Mouse (Mus musculus) thymus, adult 2 months (tissue): ENCODE data around the gene Anks4b. TPM values are rescaled to one million over a fixed set of nuclear protein-coding genes. Genes with fewer than 3 reads are reported as not detected.

Experiments used
- DNase-seq: peaks from one replicate; pipeline ENCODE4 v3.0.0; 2021
- H3K27ac ChIP-seq: fragments of 200-500 bp; 2 replicates; pipeline ENCODE4 v1.5.1; 2012; ENCODE audit warnings: low read length, control low read depth; ENCODE audit not compliant: control insufficient read depth, insufficient read depth
- H3K27me3 ChIP-seq: fragments of 200-500 bp; 2 replicates; pipeline ENCODE4 v1.6.1; 2012; ENCODE audit warnings: mild to moderate bottlenecking, low read length, moderate library complexity, mixed read lengths; ENCODE audit not compliant: control insufficient read depth, insufficient read depth
- H3K36me3 ChIP-seq: fragments of 200-500 bp; 2 replicates; pipeline ENCODE4 v1.6.1; 2012; ENCODE audit warnings: mild to moderate bottlenecking, low read length, moderate library complexity; ENCODE audit not compliant: control insufficient read depth, insufficient read depth
- H3K4me1 ChIP-seq: fragments of 200-500 bp; replicated peaks from 2 replicates; pipeline ENCODE4 v1.6.1; 2012; ENCODE audit warnings: low read length; ENCODE audit not compliant: control insufficient read depth, insufficient read depth
- H3K4me3 ChIP-seq: fragments of 200-500 bp; 2 replicates; pipeline ENCODE4 v1.5.1; 2012; ENCODE audit warnings: mild to moderate bottlenecking, low read length, control low read depth, moderate library complexity; ENCODE audit not compliant: control insufficient read depth, insufficient read depth
- CTCF ChIP-seq: fragments of 200-500 bp; IDR thresholded peaks from 2 replicates; pipeline ENCODE4 v1.5.1; 2012; ENCODE audit warnings: mild to moderate bottlenecking, control low read depth, low read length, moderate library complexity, borderline replicate concordance; ENCODE audit not compliant: control insufficient read depth, poor library complexity, insufficient read depth; ENCODE audit errors: extremely low read depth
- POLR2A ChIP-seq: fragments of 200-500 bp; IDR thresholded peaks from 2 replicates; pipeline ENCODE4 v1.6.1; 2012; ENCODE audit warnings: mild to moderate bottlenecking, low read length, control low read depth, moderate library complexity; ENCODE audit not compliant: control insufficient read depth, poor library complexity, insufficient read depth; ENCODE audit errors: extremely low read depth
- WGBS: fragments of 180-500 bp; shearing (Covaris S2); methylation state at CpG from one replicate; pipeline ENCODE4 v1.1.7; 2018; 5-methylcytosine and 5-hydroxymethylcytosine counted together
- polyA plus RNA-seq: library from polyadenylated mRNA; depleted of rRNA; stranded (reverse); fragments of >200 nt; gene quantifications from 2 replicates; pipeline ENCODE4 v1.2.3, GENCODE M21; 2012

Anks4b gene
- polyA plus RNA-seq, 1 experiment, result 0.22 TPM

- Histone ChIP-seq H3K4me3 (no peak overlapping the region), H3K27me3 (no peaks in the 10 kb centered on the region), H3K4me1 (no peaks in the 10 kb centered on the region), H3K36me3 (no peaks in the 10 kb centered on the region), H3K27ac (no peak overlapping the region)
- TF ChIP-seq POLR2A (no peak), CTCF (no peak)
- DNase-seq, result no peak
- 61% methylated on average over 3 of the region's 3 CpGs for WGBS
Observed at GRCm38 (mm10) chr7:120150257-120150656, 23.4 kb upstream of the Anks4b start.

GRCm38 (mm10) chr7:120150898-120151297 is 22.8 kb upstream of the Anks4b start:
- no peaks in the 10 kb centered on the region for H3K4me1 ChIP-seq
- no peak for TF ChIP-seq CTCF
- TF ChIP-seq POLR2A, result no peak
- 91% methylated on average over 2 of the region's 2 CpGs for WGBS
- H3K4me3 ChIP-seq, result no peak overlapping the region
- H3K36me3 ChIP-seq, result no peaks in the 10 kb centered on the region
- no peak for DNase-seq
- no peak overlapping the region for H3K27ac ChIP-seq
- no peaks in the 10 kb centered on the region for H3K27me3 ChIP-seq

DNA sequence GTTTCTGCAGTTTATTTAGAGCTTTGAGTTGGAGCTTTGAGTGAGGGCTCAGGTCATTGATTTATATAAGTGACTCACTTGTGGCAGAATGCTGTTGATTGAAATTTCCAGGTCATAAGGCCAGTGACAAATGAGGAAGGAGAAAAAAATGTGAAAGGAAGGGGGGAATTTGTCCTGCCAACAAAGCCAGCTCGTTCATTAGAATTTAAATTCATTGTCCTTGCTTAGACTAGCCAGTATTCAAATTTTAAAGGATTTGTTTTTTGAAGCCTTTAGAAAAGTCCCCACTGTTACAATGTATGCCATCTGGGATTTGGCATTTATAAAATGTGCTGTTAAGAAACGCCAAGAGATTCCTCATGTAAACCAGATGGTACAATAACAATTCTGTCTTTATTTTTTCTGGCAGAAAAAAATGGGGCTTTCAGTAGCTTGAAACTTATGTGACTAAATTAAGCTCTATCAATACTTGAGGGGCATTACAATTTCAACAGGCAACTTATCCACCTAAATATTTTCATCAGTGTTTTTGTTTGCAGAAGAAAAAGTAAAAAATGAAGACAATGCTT is 16.7 kb upstream of the Anks4b start:
- H3K27ac ChIP-seq, result no peak overlapping the region
- DNase-seq, result no peak
- WGBS, result 49% methylated on average over 2 of the region's 2 CpGs
- H3K4me1 ChIP-seq, result no peaks in the 10 kb centered on the region
- no peaks in the 10 kb centered on the region for H3K27me3 ChIP-seq
- TF ChIP-seq POLR2A (no peak), CTCF (no peak)
- H3K36me3 ChIP-seq, result no peaks in the 10 kb centered on the region
- no peak overlapping the region for H3K4me3 ChIP-seq

GRCm38 (mm10) chr7:120157575-120158061 is 16.0 kb upstream of the Anks4b start:
- Histone ChIP-seq H3K27me3 (no peaks in the 10 kb centered on the region), H3K4me1 (no peaks in the 10 kb centered on the region), H3K27ac (no peak overlapping the region), H3K4me3 (no peak overlapping the region), H3K36me3 (no peaks in the 10 kb centered on the region)
- no peak for DNase-seq
- 75% methylated on average over 5 of the region's 5 CpGs for WGBS
- TF ChIP-seq CTCF (no peak), POLR2A (no peak)

- WGBS, result 63% methylated on average over 4 of the region's 4 CpGs
- Histone ChIP-seq H3K4me3 (no peak overlapping the region), H3K4me1 (no peaks in the 10 kb centered on the region), H3K27ac (no peak overlapping the region), H3K27me3 (no peaks in the 10 kb centered on the region), H3K36me3 (no peaks in the 10 kb centered on the region)
- TF ChIP-seq POLR2A, result no peak
- TF ChIP-seq CTCF, result no peak
- no peak for DNase-seq
Observed at GRCm38 (mm10) chr7:120158121-120158613, 15.5 kb upstream of the Anks4b start.

GRCm38 (mm10) chr7:120163581-120164251 is 9.9 kb upstream of the Anks4b start:
- Histone ChIP-seq H3K27me3 (no peaks in the 10 kb centered on the region), H3K4me1 (no peaks in the 10 kb centered on the region), H3K4me3 (no peak overlapping the region), H3K27ac (no peak overlapping the region), H3K36me3 (no peaks in the 10 kb centered on the region)
- 94% methylated on average over 11 of the region's 11 CpGs for WGBS
- no peak for DNase-seq
- no peak for TF ChIP-seq POLR2A
- TF ChIP-seq CTCF, result no peak
